Mouse (Mus musculus): ENCODE results near the gene Gpr160.
A peak's percentile ranks its signal among the peaks of the same experiment; 100 is the strongest.
"Not testable (repeated sequence)": the region's sequence is repeated elsewhere in the genome, so short reads cannot be mapped to it uniquely, and the experiment has no call there.

Gpr160 gene

DNA sequence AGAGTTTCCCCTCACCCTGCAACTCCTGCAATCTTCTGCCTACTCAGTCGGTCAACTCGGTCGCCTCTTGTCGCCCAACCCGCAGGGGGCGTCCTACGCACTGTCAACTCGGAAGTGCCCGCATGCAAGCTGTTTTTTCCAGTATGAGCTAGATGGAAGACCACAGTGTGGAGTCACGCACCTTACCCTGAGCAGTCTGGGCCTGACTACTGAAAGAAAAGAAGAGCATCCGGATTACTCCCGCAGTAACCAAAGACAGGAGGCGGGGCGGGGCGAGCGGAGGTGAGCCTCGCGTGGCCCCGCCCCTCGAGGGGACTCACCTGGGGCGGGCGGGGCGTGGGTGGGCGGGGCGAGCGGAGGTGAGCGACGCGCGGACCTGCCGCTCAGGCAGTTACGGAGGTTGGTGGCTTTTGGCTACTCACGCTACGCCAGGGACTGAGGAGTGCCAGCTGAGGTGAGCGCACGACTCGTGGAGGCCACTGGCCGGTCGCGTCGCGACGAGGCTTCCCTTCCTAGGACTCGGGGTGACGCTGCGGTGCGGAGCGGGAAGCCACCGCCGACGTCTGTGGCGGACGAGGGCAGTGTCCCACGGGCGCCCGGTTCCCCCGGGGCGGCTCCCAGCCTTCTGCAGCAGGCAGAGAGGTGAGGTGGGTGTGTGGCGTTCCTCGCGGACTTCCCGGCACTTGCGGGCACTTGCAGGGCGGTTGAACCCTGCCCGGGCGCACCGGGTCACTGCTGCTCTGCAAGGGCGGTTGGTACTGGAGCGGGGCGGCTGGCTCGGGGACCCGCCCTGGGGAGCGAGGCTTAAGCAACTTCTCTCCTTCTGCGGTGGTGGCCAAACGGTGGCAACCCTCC is at the start of gene Gpr160:
Gene Gpr160, plus strand, starts transcription at position 347 of the 855 bp plus-strand sequence.
- DNase-seq (ENCODE audit: low read depth, low spot score), result peak; percentile 9

GRCm38 (mm10) chr3:30812881-30813280 is 42.9 kb upstream of the Gpr160 start:
- no peak for DNase-seq (ENCODE audit: low read depth, low spot score)

DNA sequence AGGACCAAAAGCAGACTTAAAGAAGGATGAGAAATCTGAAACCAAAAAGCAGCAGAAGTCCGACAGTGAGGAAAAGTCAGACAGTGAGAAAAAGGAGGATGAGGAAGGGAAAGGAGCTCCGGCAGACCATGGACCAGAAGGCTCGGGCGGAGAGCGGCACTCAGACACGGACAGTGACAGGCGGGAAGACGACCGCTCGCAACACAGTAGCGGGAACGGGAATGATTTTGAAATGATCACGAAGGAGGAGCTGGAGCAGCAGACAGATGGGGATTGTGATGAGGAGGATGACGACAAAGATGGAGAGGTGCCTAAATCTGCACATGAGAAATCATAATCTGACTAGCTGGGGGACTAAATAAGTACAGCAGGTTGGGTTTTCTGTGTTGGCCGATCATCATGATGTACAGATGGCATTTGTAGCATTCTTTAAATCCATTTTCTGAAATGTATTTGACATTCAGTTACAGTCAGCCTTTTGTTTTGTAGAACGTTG is 37.1 kb upstream of the Gpr160 start:
- DNase-seq (ENCODE audit: low read depth, low spot score), result no peak

DNA sequence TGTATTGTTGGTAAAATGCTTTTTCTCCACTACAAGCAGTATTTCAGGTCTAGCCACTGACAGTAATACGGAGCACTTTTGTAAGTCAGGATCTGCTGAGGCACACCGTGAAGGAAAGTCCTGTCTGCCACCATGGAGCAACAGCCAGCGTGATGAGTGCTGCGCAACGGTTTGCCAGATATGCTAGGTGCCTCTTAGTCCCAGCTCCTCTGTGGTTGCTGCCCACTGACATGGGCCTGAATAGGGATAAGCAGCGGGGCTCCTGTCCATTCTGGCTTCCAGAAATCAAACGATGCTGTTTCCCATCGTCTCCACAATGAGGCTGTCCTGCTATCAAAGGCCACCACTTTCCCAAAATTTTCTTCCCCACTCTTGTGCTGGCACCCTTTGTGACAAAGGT is 33.6 kb upstream of the Gpr160 start:
- DNase-seq (ENCODE audit: low read depth, low spot score), result no peak

GRCm38 (mm10) chr3:30826069-30826468 is 29.7 kb upstream of the Gpr160 start:
- no peak for DNase-seq (ENCODE audit: low read depth, low spot score)

DNA sequence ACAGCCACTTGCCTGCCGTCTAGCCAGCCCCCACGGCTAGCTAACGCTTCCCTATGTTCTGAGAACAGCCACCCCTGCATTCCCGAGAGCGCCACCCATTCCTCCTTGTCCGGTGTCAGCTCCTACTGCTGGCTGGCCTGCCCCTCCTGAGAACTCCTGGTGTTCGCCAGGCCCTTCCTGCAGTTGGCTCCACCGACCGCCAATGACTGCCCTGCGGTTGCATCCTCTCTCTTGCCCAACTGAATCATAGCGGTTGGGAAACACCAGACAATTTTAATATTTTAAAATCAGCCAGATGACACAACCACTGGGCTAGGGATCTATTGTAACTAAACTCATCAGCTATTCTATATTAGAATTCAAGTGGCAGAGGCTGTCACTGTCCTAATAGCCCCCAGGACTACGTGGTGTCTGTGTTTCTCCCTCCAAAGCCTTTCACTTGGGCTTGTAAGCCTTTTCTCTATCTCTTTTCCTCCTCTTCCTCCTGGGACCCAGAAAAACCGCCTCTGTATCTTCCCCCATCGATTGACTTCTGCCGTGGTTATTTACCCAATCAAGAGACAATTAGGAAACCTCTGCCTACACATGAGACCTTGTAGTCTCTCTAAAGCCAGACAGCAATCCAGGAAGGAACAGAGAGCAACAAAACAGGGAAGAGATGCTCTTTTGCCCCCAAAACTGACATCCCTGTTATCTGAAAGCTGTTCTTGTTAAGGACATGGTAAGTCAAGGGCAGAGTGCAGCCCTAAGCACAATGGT is 23.7 kb upstream of the Gpr160 start:
- DNase-seq (ENCODE audit: low read depth, low spot score), result no peak

- no peak for DNase-seq (ENCODE audit: low read depth, low spot score)
Observed at GRCm38 (mm10) chr3:30833254-30833653, 22.5 kb upstream of the Gpr160 start.

- DNase-seq (ENCODE audit: low read depth, low spot score), result no peak
Observed at GRCm38 (mm10) chr3:30845755-30846154, 10.0 kb upstream of the Gpr160 start.

DNA sequence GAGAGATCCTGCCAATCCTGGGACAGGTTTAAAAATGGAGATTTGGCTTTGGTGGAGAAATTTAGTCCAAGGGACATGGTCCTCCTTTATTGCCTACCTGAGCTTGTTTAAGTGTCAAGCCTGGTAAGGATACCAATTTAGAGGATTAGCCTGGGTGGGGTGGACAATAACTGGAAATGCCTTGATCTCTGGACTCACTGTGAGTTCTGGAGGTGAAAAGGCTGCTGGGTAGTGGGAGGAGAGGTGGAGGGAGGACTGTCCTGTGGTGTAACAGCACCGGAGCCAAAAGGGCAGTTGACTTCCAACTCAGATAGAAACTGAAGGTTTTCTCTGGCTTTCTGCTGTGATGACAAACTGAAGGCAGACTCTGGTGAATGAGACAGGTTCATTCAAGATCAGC is 8.3 kb upstream of the Gpr160 start:
- no peak for DNase-seq (ENCODE audit: low read depth, low spot score)

DNA sequence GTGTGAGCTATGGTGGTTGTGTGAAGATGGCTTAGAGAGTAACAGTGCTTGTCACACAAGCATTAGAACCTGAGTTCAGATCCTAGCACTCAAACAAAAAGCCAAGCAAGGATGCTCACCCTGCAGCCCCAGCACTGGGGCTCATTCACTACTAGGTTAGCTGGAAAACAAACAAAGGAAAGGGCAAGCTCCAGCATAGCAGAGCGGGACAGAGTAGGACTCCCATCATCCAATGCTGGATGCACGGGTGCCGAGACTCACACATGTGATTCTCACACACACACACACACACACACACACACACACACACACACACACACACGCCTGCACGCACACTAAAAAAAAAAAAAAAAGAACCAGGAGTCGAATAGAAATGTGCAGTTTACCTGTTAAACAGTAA is 4.3 kb upstream of the Gpr160 start:
- DNase-seq (ENCODE audit: low read depth, low spot score), result no peak

DNA sequence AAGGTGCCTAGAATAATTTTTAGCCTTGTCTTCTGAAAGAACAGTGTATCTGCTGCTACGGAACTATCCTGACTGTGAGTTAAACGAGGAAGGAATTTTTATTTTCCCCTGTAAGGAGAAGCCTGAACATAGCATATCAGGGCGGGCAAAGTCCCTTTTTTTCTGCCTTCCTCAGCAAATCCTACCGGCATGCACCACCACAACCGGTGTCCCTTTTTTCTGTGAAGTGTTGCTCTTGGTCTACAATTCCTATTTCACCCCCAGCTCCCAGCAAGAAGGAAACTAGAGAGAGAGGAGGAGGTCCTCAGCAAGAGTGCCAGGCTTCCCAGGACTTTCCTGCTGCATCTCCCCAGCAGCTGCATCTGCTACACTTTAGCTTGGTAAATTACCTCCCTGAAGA is 2.2 kb upstream of the Gpr160 start:
- DNase-seq (ENCODE audit: low read depth, low spot score), result no peak

- not testable (repeated sequence) for DNase-seq (ENCODE audit: low read depth, low spot score)
Observed at GRCm38 (mm10) chr3:30859599-30859998, 3.8 kb downstream of the Gpr160 start.

GRCm38 (mm10) chr3:30860705-30861104 is 5.0 kb downstream of the Gpr160 start:
- DNase-seq (ENCODE audit: low read depth, low spot score), result no peak

DNA sequence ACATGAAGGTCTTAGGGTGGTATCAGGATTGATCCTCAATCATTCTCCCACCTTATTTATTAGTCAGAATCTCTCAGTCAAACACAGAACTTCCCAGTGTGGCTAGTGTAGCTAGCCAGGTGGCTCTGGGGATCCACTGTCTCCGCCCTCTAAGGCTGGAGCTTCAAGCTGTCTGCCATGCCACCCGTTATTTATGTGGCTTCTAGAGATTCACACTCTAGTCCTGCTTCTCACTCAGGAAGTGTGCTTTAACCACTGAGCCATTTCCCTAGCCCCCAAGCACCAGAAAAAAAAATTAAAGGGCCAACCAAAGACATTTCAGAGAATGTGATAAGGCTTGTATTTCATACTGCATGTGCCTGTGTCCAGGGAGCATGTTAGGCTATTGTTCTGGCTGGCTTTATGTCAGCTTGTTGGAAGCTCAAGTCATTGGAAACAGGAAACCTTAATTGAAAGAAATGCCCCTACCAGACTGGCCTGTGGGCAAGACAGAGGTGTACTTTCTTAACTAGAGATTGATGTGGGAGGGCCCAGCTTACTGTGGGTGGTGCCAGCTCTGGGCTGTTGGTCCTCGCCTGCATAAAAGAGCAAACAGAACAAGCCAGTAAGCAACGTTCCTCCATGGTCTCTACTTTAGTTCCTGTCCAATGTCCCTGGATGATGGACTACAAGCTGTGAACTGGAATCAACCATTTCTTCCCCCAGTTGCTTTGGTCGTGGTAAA is 8.1 kb downstream of the Gpr160 start:
- DNase-seq (ENCODE audit: low read depth, low spot score), result no peak

- DNase-seq (ENCODE audit: low read depth, low spot score), result peak; percentile 21
Observed at GRCm38 (mm10) chr3:30864640-30865039, 8.9 kb downstream of the Gpr160 start.

GRCm38 (mm10) chr3:30868176-30868575 is 12.4 kb downstream of the Gpr160 start:
- DNase-seq (ENCODE audit: low read depth, low spot score), result no peak

DNA sequence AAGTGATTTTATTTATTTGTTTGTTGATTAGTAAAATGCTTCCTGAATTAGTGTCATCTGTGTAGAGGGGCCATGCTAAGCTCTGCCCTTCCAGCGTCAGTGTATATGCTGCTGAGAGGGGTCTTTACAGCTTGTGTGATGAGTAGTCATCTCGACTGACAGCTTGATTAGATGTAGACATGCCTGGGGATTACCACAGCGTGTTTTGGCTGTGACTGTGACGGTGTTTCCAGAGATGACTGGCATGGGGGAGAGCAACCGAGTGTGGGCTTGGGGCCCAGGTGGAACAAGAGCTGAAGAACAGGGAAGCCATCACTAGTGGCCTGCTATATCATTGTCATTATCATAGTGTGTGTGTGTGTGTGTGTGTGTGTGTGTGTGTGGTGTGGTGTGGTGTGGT is 12.9 kb downstream of the Gpr160 start:
- no peak for DNase-seq (ENCODE audit: low read depth, low spot score)

DNA sequence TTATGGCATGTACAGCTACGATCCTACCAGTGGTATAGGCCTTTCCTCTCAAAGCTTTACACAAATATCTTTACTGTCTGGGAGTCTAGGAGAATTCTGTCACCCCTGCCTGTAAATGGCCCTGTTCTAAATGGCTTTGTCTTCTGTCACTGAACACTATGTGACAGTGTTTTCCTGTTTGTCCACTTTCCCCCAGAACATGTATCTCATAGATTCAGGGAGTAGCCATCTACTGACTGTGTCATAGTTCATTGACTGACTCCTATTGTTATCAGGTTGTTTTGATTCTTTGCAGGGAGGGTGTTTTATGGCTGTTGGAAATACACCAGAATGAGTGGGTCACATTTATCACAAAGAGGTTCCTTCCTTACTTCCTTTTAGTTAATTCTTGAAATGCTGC is 14.2 kb downstream of the Gpr160 start:
- DNase-seq (ENCODE audit: low read depth, low spot score), result no peak

- no peak for DNase-seq (ENCODE audit: low read depth, low spot score)
Observed at GRCm38 (mm10) chr3:30876709-30877108, 21.0 kb downstream of the Gpr160 start.

DNA sequence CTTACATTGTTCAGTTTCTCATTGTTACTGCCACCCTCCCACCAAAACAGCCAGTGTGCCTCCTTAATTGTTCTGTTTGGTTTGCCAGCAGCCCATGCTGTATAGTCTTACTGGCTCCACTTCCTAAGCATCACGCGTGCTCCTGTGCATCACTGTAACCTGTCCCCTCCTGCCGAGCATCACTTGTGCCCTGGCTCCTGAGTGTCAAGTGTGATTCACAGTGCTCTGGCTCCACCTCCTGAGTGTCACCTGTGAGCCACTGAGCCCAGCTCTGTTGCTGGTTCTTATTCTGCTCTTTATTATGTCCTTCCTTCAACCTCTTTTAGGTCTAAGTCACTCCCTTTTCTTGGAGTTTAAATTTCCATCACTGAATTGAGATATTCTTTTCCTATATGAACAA is 31.7 kb downstream of the Gpr160 start:
- no peak for DNase-seq (ENCODE audit: low read depth, low spot score)

DNA sequence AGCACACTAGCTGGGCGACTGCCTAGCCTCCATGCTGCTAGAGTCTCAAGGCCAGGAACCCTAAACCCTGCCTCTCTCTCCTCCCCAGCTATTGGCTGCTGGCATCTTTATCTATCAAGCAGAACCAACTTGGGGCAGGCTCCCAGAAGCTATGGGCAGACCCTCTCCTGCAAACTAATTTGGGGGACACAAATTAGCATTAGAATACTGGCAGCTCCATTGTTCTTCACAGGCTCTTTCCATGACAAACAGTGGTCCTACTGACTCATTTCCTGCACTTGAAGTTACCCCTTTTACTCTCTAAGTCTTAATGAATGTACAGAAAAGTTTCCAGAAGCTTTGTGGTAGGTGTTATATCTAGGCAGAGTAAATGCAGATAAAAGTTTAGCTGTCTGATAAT is 33.3 kb downstream of the Gpr160 start:
- no peak for DNase-seq (ENCODE audit: low read depth, low spot score)

- DNase-seq (ENCODE audit: low read depth, low spot score), result no peak
Observed at GRCm38 (mm10) chr3:30896721-30897120, 41.0 kb downstream of the Gpr160 start.
